ENCODE assay signal across 16 mouse cellular contexts in genomic region chr6:125082801-125083386, GRCm38 (mm10).
"Had no signal": no experiment of that assay in that cellular context is flagged by ENCODE, and none has a peak within 500 bp of the region (broad histone marks: within the 10 kb centered on the region; RNA-seq: fewer than 3 reads in every experiment).

No protein-coding gene starts in this region.

- H3K36me3 ChIP-seq: liver, embryonic 15.5 days; midbrain, embryonic 12.5 days; neural tube, embryonic 12.5 days; stomach, embryonic 15.5 days had no signal

- H3K4me1 ChIP-seq: neural tube, embryonic 12.5 days had no signal

- H3K9me3 ChIP-seq: liver, embryonic 15.5 days; megakaryocyte, embryonic 14.5 days; midbrain, embryonic 12.5 days; neural tube, embryonic 12.5 days; stomach, embryonic 15.5 days had no signal

- H3K27me3 ChIP-seq: liver, embryonic 15.5 days; neural tube, embryonic 12.5 days; stomach, embryonic 15.5 days had no signal

- H3K9ac ChIP-seq: liver, embryonic 15.5 days; lung, embryonic 14.5 days; midbrain, embryonic 12.5 days; neural tube, embryonic 12.5 days; stomach, embryonic 15.5 days had no signal

- H3K27ac ChIP-seq: liver, embryonic 15.5 days; macrophage; midbrain, embryonic 12.5 days; neural tube, embryonic 12.5 days; stomach, embryonic 15.5 days; stomach, postnatal 0 days had no signal

- H3K4me3 ChIP-seq: liver, embryonic 15.5 days; megakaryocyte, embryonic 14.5 days; neural tube, embryonic 12.5 days; stomach, embryonic 15.5 days had no signal

- DNase-seq: lung, adult 18-20 months; lung, embryonic 14.5 days; lung, postnatal 10 days; lung, postnatal 36 days; midbrain, embryonic 14.5 days; right cerebral cortex, postnatal 14 days; thymus, adult 2 months; thymus, postnatal 25 days; thymus, postnatal 4 days had no signal
